Mouse (Mus musculus) liver, embryonic 16.5 days (tissue): ENCODE results near the gene Cyp4f18. TPM values are rescaled to one million over a fixed set of nuclear protein-coding genes. Genes with fewer than 3 reads are reported as not detected.

Source experiments
- ATAC-seq: fragments of 200-750 bp; cut with Nextera tagmentation; 2 replicates; pipeline ENCODE4 v1.8.0; 2017; ENCODE audit warnings: low read depth, mild to moderate bottlenecking, moderate number of reproducible peaks, moderate library complexity
- H3K27ac ChIP-seq: fragments of 300-500 bp; sonication (generic); 2 replicates; pipeline ENCODE4 v1.5.1; 2014; ENCODE audit warnings: mild to moderate bottlenecking, low read length
- H3K27me3 ChIP-seq: fragments of 300-500 bp; sonication (generic); 2 replicates; pipeline ENCODE4 v1.6.1; 2014; ENCODE audit warnings: low read depth, low read length, mixed read lengths; ENCODE audit not compliant: control insufficient read depth, insufficient read depth
- H3K36me3 ChIP-seq: fragments of 300-500 bp; sonication (generic); 2 replicates; pipeline ENCODE4 v1.6.1; 2014; ENCODE audit warnings: mild to moderate bottlenecking; ENCODE audit not compliant: control insufficient read depth, insufficient read depth
- H3K4me1 ChIP-seq: fragments of 300-500 bp; sonication (generic); 2 replicates; pipeline ENCODE4 v1.6.1; 2014; ENCODE audit warnings: low read depth, low read length, mixed read lengths; ENCODE audit not compliant: control insufficient read depth
- H3K4me2 ChIP-seq: fragments of 300-500 bp; sonication (generic); 2 replicates; pipeline ENCODE4 v1.6.1; 2014; ENCODE audit warnings: low read depth, low read length, mixed read lengths
- H3K4me3 ChIP-seq: fragments of 300-500 bp; sonication (generic); 2 replicates; pipeline ENCODE4 v1.5.1; 2014; ENCODE audit warnings: low read depth, mild to moderate bottlenecking, low read length
- H3K9ac ChIP-seq: fragments of 300-500 bp; sonication (generic); 2 replicates; pipeline ENCODE4 v1.6.1; 2014; ENCODE audit warnings: low read depth, low read length
- H3K9me3 ChIP-seq: fragments of 300-500 bp; sonication (generic); replicated peaks from 2 replicates; pipeline ENCODE4 v1.6.1; 2016; ENCODE audit warnings: low read length; ENCODE audit not compliant: control insufficient read depth
- WGBS: fragments of 180-500 bp; shearing (Covaris S2); extraction: QIAGEN DNeasy Blood & Tissue Kit; methylation state at CpG from one replicate; pipeline ENCODE4 v1.1.7; 2014; ENCODE audit not compliant: insufficient replicate concordance; 5-methylcytosine and 5-hydroxymethylcytosine counted together
- polyA plus RNA-seq: library from polyadenylated mRNA; unstranded; fragments of >200 nt; fragmentation: Nextera tagmentation; extraction: Ambion mirVana; gene quantifications from 2 replicates; pipeline ENCODE4 v1.2.1, GENCODE M21; 2015

The Cyp4f18 gene
- polyA plus RNA-seq, 1 experiment from 2014 or later: 3.6 TPM

DNA sequence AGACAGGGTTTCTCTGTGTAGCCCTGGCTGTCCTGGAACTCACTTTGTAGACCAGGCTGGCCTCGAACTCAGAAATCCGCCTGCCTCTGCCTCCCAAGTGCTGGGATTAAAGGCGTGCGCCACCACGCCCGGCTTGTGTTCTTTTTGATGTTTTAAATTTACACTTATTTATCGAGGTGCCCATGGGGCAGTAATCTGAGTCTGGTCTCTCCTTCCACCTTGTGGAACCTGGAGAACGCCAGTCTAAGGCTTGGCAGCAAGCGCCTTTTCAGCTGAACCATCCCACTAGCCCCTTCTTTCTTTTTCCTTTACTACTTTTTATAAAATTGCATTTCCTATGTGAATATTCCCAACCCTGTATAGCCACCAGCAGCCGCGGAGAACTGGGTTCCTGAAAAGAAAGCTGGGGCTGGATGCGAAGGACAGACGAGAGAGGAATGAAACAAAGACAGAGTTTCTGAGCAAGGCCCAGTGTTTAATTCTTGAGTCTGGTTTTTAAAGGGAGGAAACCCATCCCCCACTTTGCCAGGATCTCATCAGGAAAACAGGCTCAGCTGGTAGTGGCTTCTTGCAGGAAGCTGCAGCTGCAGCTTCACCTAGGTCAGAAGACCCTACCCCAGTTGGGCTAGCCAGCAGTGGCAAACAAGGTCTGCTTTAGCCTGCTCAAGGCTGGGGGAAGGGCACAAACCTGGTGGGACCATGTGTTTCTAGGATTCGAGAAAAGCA lies 57.8 kb downstream of the Cyp4f18 start:
- H3K4me1 ChIP-seq: peaks cover 13% of the 10 kb centered on the region
- no peak overlapping the region for H3K27ac ChIP-seq
- H3K4me3 ChIP-seq: peak overlapping the region; percentile 88
- H3K9me3 ChIP-seq: no peaks in the 10 kb centered on the region
- ATAC-seq: no peak
- H3K4me2 ChIP-seq: peak overlapping the region; percentile 71
- WGBS: 18% methylated on average over 13 of the region's 14 CpGs
- peaks cover 3% of the 10 kb centered on the region; the same call in 1 of the 2 replicates for H3K36me3 ChIP-seq
- H3K27me3 ChIP-seq: no peaks in the 10 kb centered on the region
- H3K9ac ChIP-seq: peak overlapping the region; percentile 89

DNA sequence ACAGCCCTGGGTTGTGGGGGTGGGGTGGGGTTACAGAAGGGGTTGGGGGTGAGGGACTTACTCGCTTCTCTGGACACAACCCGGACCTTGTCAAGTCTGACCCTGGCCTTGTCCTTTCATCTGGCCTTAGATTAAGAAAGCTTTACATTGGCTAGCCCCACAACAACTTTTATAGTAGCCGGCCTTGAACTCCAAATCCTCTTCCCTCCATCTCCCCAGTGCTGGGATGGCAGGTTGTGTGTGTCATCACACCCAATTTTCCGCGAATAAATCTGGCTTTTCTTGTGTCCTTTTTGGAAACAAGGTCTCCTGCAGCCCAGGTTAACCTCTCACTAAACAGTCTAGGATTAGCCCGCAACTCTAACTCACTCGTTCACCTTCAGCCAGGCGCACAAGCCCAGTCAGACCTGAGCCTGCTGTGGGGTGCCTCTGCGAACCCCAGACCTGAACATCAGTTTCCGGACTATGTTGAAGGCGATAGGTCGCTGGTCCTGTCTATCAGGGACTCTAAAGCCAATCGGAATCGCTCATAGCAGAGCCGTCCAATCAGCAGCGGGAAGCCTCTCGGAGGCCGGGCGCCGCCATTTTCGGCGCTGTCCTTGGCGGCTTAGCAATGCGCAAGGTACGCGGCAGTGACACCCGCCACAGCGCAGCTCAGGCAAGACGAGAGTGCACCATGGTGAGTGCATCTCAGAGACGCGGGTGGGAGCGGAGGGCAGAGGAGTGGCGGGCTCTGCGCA lies 58.8 kb downstream of the Cyp4f18 start, which contains the start of gene Zfp961:
Zfp961 (plus strand) TSS at position 557 of the 740 bp plus-strand sequence.
- peak; percentile 100 for ATAC-seq
- H3K9me3 ChIP-seq: no peaks in the 10 kb centered on the region
- peak within 1 kb of the TSS; percentile 88 for H3K4me3 ChIP-seq
- 4% methylated on average over 34 of the region's 34 CpGs for WGBS
- no peaks in the 10 kb centered on the region for H3K27me3 ChIP-seq
- peaks cover 3% of the 10 kb centered on the region; the same call in 1 of the 2 replicates for H3K36me3 ChIP-seq
- H3K27ac ChIP-seq: peak within 1 kb of the TSS; percentile 77
- H3K4me1 ChIP-seq: peaks cover 13% of the 10 kb centered on the region
- H3K9ac ChIP-seq: peak within 1 kb of the TSS; percentile 89
- peak within 1 kb of the TSS; percentile 86 for H3K4me2 ChIP-seq

DNA sequence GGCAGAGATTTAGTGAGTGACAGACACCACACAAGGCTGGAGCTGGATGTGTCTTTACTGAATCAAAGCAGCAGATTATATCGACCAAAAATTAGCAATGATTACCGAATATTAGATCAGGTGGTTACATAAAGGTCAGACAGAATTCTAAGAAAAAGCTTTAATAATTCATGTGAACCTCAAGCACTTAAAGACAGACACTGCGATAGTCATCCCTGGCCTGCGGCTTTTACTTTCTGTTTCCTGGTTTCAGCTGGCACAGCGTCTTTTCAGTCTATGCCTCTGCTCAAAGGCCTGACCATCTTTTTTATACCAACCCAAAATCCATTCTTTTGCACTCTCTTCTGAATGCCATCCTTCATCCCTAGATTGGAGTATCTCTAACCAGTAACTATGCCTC lies 60.8 kb downstream of the Cyp4f18 start:
- no peak overlapping the region for H3K9ac ChIP-seq
- no peaks in the 10 kb centered on the region for H3K36me3 ChIP-seq
- H3K9me3 ChIP-seq: no peaks in the 10 kb centered on the region
- H3K27ac ChIP-seq: no peak overlapping the region
- no peak overlapping the region for H3K4me3 ChIP-seq
- WGBS: 78% methylated on average over 5 of the region's 5 CpGs
- no peak for ATAC-seq
- peaks cover 13% of the 10 kb centered on the region for H3K4me1 ChIP-seq
- no peak overlapping the region for H3K4me2 ChIP-seq
- no peaks in the 10 kb centered on the region for H3K27me3 ChIP-seq

DNA sequence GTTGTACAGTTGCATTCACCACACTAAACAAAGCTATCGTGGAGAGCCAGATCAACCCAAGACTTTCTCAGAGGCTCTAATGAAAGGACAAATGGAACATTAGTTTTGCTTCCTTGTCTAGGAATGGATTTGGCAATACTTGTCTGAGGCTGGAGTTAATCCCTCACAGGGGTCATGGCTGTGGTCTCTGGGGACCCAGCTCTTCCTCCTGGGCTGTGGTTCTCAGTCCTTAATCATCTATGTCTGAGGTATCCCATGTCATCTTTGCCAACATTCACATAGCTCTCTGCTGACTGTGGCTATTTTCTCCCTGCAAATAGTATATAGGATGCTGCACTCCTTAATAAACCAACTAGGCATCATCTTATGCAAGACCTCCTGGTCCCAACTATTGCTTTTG lies 67.7 kb downstream of the Cyp4f18 start:
- 69% methylated on average over 1 of the region's 1 CpGs for WGBS
- no peaks in the 10 kb centered on the region for H3K27me3 ChIP-seq
- ATAC-seq: no peak
- peaks cover 2% of the 10 kb centered on the region; the same call in 1 of the 2 replicates for H3K4me1 ChIP-seq
- no peak overlapping the region for H3K4me3 ChIP-seq
- no peak overlapping the region for H3K4me2 ChIP-seq
- no peaks in the 10 kb centered on the region for H3K9me3 ChIP-seq
- no peaks in the 10 kb centered on the region for H3K36me3 ChIP-seq
- H3K27ac ChIP-seq: no peak overlapping the region
- no peak overlapping the region for H3K9ac ChIP-seq

DNA sequence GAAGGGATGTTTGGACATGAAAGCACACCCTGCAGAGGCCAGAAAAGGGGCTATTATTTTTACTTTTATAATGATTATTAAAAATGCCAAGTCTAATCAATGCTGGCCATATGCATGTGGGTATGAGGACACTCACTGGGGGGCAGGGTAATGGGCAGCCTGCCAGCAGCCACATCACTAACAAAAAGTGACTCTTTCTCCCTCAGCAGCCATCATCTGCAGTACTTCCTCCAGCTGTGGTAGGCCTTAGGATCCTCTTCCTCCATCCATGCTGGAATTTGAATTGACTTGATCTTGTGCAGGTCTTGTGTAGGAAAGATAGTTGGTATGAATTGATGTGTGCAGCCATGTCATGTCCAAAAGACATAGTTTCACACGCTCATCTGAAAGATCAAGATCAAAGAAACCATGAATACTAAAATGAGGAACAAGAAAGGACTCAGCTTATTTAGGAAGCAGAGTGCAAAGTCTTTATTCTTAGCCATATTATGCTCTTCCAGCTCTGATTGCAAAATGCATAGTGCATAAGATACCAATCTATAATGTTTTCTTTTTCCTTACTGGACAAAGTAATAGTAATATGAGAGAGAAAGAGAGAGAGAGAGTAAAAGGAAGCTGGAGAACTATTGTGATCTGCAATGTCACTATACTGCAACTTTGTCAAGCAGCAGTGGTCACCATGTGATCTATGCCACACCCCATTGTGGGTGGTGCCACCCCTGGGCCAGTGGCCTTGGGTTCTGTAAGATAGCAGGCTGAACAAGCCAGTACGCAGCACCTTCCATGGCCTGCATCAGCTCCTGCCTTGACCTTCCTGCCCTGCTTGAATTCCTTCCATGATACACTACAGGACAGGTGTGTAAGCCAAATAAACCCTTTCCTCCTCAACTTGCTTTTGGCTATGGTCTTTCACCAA lies 68.9 kb downstream of the Cyp4f18 start:
- H3K4me3 ChIP-seq: no peak overlapping the region
- no peak overlapping the region for H3K27ac ChIP-seq
- no peak overlapping the region for H3K4me2 ChIP-seq
- 21% methylated on average over 2 of the region's 2 CpGs for WGBS
- no peaks in the 10 kb centered on the region for H3K36me3 ChIP-seq
- no peaks in the 10 kb centered on the region for H3K27me3 ChIP-seq
- peaks cover 2% of the 10 kb centered on the region; the same call in 1 of the 2 replicates for H3K4me1 ChIP-seq
- peak; percentile 82 for ATAC-seq
- H3K9me3 ChIP-seq: no peaks in the 10 kb centered on the region
- no peak overlapping the region for H3K9ac ChIP-seq

Other genes starting within 250 kb of the Cyp4f18 start
- gene Zfp709, start 127.6 kb downstream of the Cyp4f18 start, polyA plus RNA-seq: 1.3 and 1.8 TPM in 2 replicates
- 0.63 and 0.77 TPM in 2 replicates for gene Zfp882, start 101.0 kb downstream of the Cyp4f18 start, polyA plus RNA-seq
- 7.6 and 8.6 TPM in 2 replicates for gene Zfp617, start 101.0 kb downstream of the Cyp4f18 start, polyA plus RNA-seq
- gene Zfp961, start 58.6 kb downstream of the Cyp4f18 start, polyA plus RNA-seq: 6.1 and 6.8 TPM in 2 replicates
- not detected in 2 replicates for gene Olfr372, start 31.6 kb upstream of the Cyp4f18 start, polyA plus RNA-seq
- gene Olfr373, start 73.6 kb upstream of the Cyp4f18 start, polyA plus RNA-seq: not detected in 2 replicates
- not detected in 2 replicates for gene Olfr374, start 97.4 kb upstream of the Cyp4f18 start, polyA plus RNA-seq
- gene Tpm4, start 125.3 kb upstream of the Cyp4f18 start, polyA plus RNA-seq: 77.7 and 84.6 TPM in 2 replicates
- 68.0 and 71.6 TPM in 2 replicates for gene Rab8a, start 151.6 kb upstream of the Cyp4f18 start, polyA plus RNA-seq
- gene Hsh2d, start 180.0 kb upstream of the Cyp4f18 start, polyA plus RNA-seq: 0.22 and 0.30 TPM in 2 replicates
- gene Cib3, start 203.2 kb upstream of the Cyp4f18 start, polyA plus RNA-seq: not detected in 2 replicates
- gene Gm11034, start 204.0 kb upstream of the Cyp4f18 start, polyA plus RNA-seq: not detected in 2 replicates
- 32.5 and 32.9 TPM in 2 replicates for gene Fam32a, start 210.1 kb upstream of the Cyp4f18 start, polyA plus RNA-seq
- gene Ap1m1, start 230.4 kb upstream of the Cyp4f18 start, polyA plus RNA-seq: 53.6 and 54.3 TPM in 2 replicates